Mouse (Mus musculus): ENCODE results near the gene Akap8l. TPM values are rescaled to one million over a fixed set of nuclear protein-coding genes. Genes with fewer than 3 reads are reported as not detected.
A peak's percentile ranks its signal among the peaks of the same experiment; 100 is the strongest.

Gene Akap8l
- total and polyA plus RNA-seq, 3 experiments = 40.0 to 63.8 TPM; not detected in 1

DNA sequence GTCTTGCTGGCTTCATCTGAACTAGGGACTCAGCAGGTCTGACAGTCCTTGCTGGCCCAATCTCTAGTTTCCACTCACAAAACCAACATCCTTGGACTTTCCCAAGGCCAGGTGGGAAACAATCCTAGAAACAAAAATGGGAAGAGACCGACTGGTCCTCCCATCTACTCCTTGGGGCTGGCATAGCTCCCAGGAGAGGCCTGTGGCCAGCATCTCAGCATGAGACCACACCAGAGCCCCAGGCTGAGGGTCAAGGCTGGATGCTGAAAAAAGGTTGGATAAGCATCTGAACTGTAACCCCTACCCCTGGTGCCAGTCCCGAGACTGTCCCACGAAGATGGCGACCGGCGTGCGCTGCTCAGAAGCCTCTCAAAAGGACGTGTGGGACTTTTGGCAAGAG lies 37.6 kb downstream of the Akap8l start:
- Histone ChIP-seq H3K79me2 (ENCODE audit: control insufficient read depth, insufficient read depth, low read length, poor library complexity) (peaks cover 19% of the 10 kb centered on the region), H3K4me3 (ENCODE audit: control insufficient read depth in 1 of 2, insufficient read depth in 1 of 2, low read depth in 2 of 2, low read length in 2 of 2) (no peak overlapping the region), H3K4me1 (ENCODE audit: control insufficient read depth in 1 of 2, insufficient read depth in 2 of 2, low read length in 2 of 2) (peaks cover 0 to 6% of the 10 kb centered on the region in 2 experiments; a peak in 2 of 4 replicates), H3K27ac (ENCODE audit: control insufficient read depth, low read depth, low read length) (no peak overlapping the region), H3K9me3 (replicated peaks; ENCODE audit: insufficient read depth, low read length) (no peaks in the 10 kb centered on the region), H3K27me3 (ENCODE audit: control insufficient read depth in 1 of 2, insufficient read depth in 2 of 2, low read length in 2 of 2) (no peaks in the 10 kb centered on the region), H3K9ac (ENCODE audit: control insufficient read depth, low read depth, low read length, poor library complexity, severe bottlenecking) (no peak overlapping the region), H3K36me3 (ENCODE audit: control insufficient read depth in 1 of 2, insufficient read depth in 2 of 2, low read length in 2 of 2) (peaks cover 20 to 37% of the 10 kb centered on the region in 2 experiments)
- DNase-seq (ENCODE audit: low read depth, low spot score) = no peak
- TF ChIP-seq GATA1 (IDR thresholded peaks at IDR 0.05; ENCODE audit: low read depth, low read length) (no peak), ZMIZ1 (IDR thresholded peaks at IDR 0.05; ENCODE audit: low read depth, low read length) (no peak), HCFC1 (IDR thresholded peaks at IDR 0.05; ENCODE audit: low read depth, low read length) (no peak), USF2 (IDR thresholded peaks at IDR 0.05; ENCODE audit: borderline replicate concordance in 1 of 2, insufficient read depth in 1 of 2, low read depth in 1 of 2, low read length in 2 of 2) (no peak), EP300 (IDR thresholded peaks at IDR 0.05; ENCODE audit: low read depth in 1 of 2, low read length in 2 of 2) (no peak)

DNA sequence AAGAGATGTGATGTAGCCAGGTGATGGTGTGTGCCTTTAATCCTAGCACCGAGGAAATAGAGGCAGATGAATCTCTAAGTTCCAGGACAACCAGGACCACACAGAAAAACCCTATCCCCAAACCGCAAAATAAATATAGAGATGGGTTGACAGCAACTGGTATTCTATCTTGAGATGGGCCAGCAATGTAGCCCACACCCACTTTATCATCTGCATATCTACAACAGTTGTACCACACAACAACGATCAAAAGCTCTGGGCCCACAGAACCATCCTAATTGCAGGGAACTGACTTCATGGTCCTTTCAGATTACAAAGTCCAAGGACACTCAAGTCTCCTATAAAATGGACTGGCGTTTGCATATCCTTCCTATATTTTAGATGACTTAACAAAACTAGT lies 42.4 kb downstream of the Akap8l start:
- no peak for DNase-seq (ENCODE audit: low read depth, low spot score)
- Histone ChIP-seq H3K9ac (ENCODE audit: control insufficient read depth, low read depth, low read length, poor library complexity, severe bottlenecking) (no peak overlapping the region), H3K4me1 (ENCODE audit: control insufficient read depth in 1 of 2, insufficient read depth in 2 of 2, low read length in 2 of 2) (peaks cover 2 to 6% of the 10 kb centered on the region in 2 experiments; a peak in 3 of 4 replicates), H3K79me2 (ENCODE audit: control insufficient read depth, insufficient read depth, low read length, poor library complexity) (no peaks in the 10 kb centered on the region; the same call in 1 of the 2 replicates), H3K27me3 (ENCODE audit: control insufficient read depth in 1 of 2, insufficient read depth in 2 of 2, low read length in 2 of 2) (no peaks in the 10 kb centered on the region), H3K36me3 (ENCODE audit: control insufficient read depth in 1 of 2, insufficient read depth in 2 of 2, low read length in 2 of 2) (peaks cover 28 to 36% of the 10 kb centered on the region in 2 experiments), H3K27ac (ENCODE audit: control insufficient read depth, low read depth, low read length) (no peak overlapping the region; the same call in 1 of the 2 replicates), H3K4me3 (ENCODE audit: control insufficient read depth in 1 of 2, insufficient read depth in 1 of 2, low read depth in 2 of 2, low read length in 2 of 2) (no peak overlapping the region), H3K9me3 (replicated peaks; ENCODE audit: insufficient read depth, low read length) (no peaks in the 10 kb centered on the region)
- no peak for TF ChIP-seq TCF12 (IDR thresholded peaks at IDR 0.05; ENCODE audit: low read depth, low read length)
- no peak for TF ChIP-seq JUND (IDR thresholded peaks at IDR 0.05; ENCODE audit: low read depth, low read length)
- no peak for TF ChIP-seq BHLHE40 (IDR thresholded peaks at IDR 0.05; ENCODE audit: borderline replicate concordance, low read depth, low read length)
- no peak for TF ChIP-seq POLR2AphosphoS2 (IDR thresholded peaks at IDR 0.05; ENCODE audit: low read length)
- TF ChIP-seq CHD1 (IDR thresholded peaks at IDR 0.05; ENCODE audit: low read depth, low read length) = no peak
- TF ChIP-seq ELF1 (IDR thresholded peaks at IDR 0.05; ENCODE audit: low read depth, low read length) = no peak
- no peak for TF ChIP-seq SMC3 (IDR thresholded peaks at IDR 0.05; ENCODE audit: low read depth, low read length)
- no peak for TF ChIP-seq POLR2AphosphoS5 (IDR thresholded peaks at IDR 0.05; ENCODE audit: borderline replicate concordance, low read depth, low read length)
- no peak for TF ChIP-seq ZNF384 (IDR thresholded peaks at IDR 0.05; ENCODE audit: low read depth, low read length)
- TF ChIP-seq SIN3A (IDR thresholded peaks at IDR 0.05; ENCODE audit: low read length) = no peak
- TF ChIP-seq MYB (IDR thresholded peaks at IDR 0.05; ENCODE audit: low read depth, low read length) = peak; percentile 48; the same call in 1 of the 2 replicates
- no peak for TF ChIP-seq NELFE (IDR thresholded peaks at IDR 0.05; ENCODE audit: low read depth, low read length)
- TF ChIP-seq EP300 (IDR thresholded peaks at IDR 0.05; ENCODE audit: low read depth in 1 of 2, low read length in 2 of 2) = peak in 1 of 2 experiments; percentile 67; a peak in 2 of 4 replicates
- peak; percentile 31; the same call in 1 of the 2 replicates for TF ChIP-seq GATA1 (IDR thresholded peaks at IDR 0.05; ENCODE audit: low read depth, low read length)
- TF ChIP-seq ZKSCAN1 (IDR thresholded peaks at IDR 0.05; ENCODE audit: low read depth, low read length) = no peak
- no peak for TF ChIP-seq POLR2A (IDR thresholded peaks at IDR 0.05; ENCODE audit: control insufficient read depth in 1 of 2, insufficient read depth in 1 of 2, low read depth in 1 of 2, low read length in 2 of 2, poor library complexity in 1 of 2)
- TF ChIP-seq NRF1 (IDR thresholded peaks at IDR 0.05; ENCODE audit: insufficient read depth, low read depth, low read length, poor library complexity, severe bottlenecking) = no peak
- TF ChIP-seq HCFC1 (IDR thresholded peaks at IDR 0.05; ENCODE audit: low read depth, low read length) = no peak
- TF ChIP-seq UBTF (IDR thresholded peaks at IDR 0.05; ENCODE audit: borderline replicate concordance, insufficient read depth, low read depth, low read length) = no peak
- no peak for TF ChIP-seq ZC3H11A (IDR thresholded peaks at IDR 0.05; ENCODE audit: low read depth, low read length)
- TF ChIP-seq MXI1 (IDR thresholded peaks at IDR 0.05; ENCODE audit: low read depth, low read length) = no peak
- TF ChIP-seq MAZ (IDR thresholded peaks at IDR 0.05; ENCODE audit: low read depth, low read length) = no peak
